8 mouse cellular contexts compared by ENCODE assay signal in genomic region chr4:63493351-63494121, GRCm38 (mm10). TPM values are rescaled to one million over a fixed set of nuclear protein-coding genes. Genes with fewer than 3 reads are reported as not detected.
A peak's percentile ranks its signal among the peaks of the same experiment; 100 is the strongest.
DNase-seq lines count a peak whose midpoint lies in the region; ATAC-seq lines count a peak whose summit lies in the region.

No protein-coding gene starts in this region.

- H3K4me3 ChIP-seq in kidney, embryonic 15.5 days (replicated peaks) = peak overlapping the region; percentile 70
- H3K4me3 ChIP-seq in forebrain, embryonic 14.5 days (ENCODE audit: low read depth, low read length) = peak overlapping the region; percentile 66
- H3K4me3 ChIP-seq in midbrain, embryonic 12.5 days = peak overlapping the region; percentile 75

- H3K27me3 ChIP-seq in kidney, embryonic 15.5 days = peaks cover 20% of the 10 kb centered on the region
- H3K27me3 ChIP-seq in forebrain, embryonic 14.5 days (replicated peaks; ENCODE audit: control insufficient read depth, insufficient read depth, low read length) = peaks cover 10% of the 10 kb centered on the region; the same call in 1 of the 2 replicates
- H3K27me3 ChIP-seq in midbrain, embryonic 12.5 days = peaks cover 12% of the 10 kb centered on the region

- DNase-seq in kidney, adult 11 months = no peak
- peak; percentile 29 for DNase-seq in ZHBTc4 (ENCODE audit: low read depth, low spot score)
- no peak for DNase-seq in forebrain, embryonic 14.5 days (ENCODE audit: low spot score)
- DNase-seq in adrenal gland, adult 8-10 months = no peak
- DNase-seq in adrenal gland, postnatal 36 days = no peak
- no peak for DNase-seq in urinary bladder, postnatal 14 days (ENCODE audit: low spot score)

- peak overlapping the region; percentile 98 for H3K4me2 ChIP-seq in kidney, embryonic 15.5 days
- peak overlapping the region; percentile 90 for H3K4me2 ChIP-seq in forebrain, embryonic 14.5 days (ENCODE audit: low read length)
- H3K4me2 ChIP-seq in midbrain, embryonic 12.5 days (replicated peaks) = peak overlapping the region; percentile 93

- H3K4me1 ChIP-seq in kidney, embryonic 15.5 days = peaks cover 42% of the 10 kb centered on the region
- peaks cover 16% of the 10 kb centered on the region for H3K4me1 ChIP-seq in forebrain, embryonic 14.5 days (ENCODE audit: control insufficient read depth, insufficient read depth, low read length)
- peaks cover 58% of the 10 kb centered on the region for H3K4me1 ChIP-seq in midbrain, embryonic 12.5 days

- H3K27ac ChIP-seq in kidney, embryonic 15.5 days = no peak overlapping the region
- no peak overlapping the region for H3K27ac ChIP-seq in forebrain, embryonic 14.5 days (ENCODE audit: low read depth, low read length)
- peak overlapping the region; percentile 20; the same call in 1 of the 2 replicates for H3K27ac ChIP-seq in midbrain, embryonic 12.5 days (replicated peaks)

- no peak for ATAC-seq in kidney, embryonic 15.5 days (replicated peaks; ENCODE audit: low FRiP score)
- no peak for ATAC-seq in forebrain, embryonic 14.5 days
- no peak for ATAC-seq in midbrain, embryonic 12.5 days (ENCODE audit: low FRiP score, low read depth)

- H3K9ac ChIP-seq in kidney, embryonic 15.5 days = no peak overlapping the region
- no peak overlapping the region for H3K9ac ChIP-seq in forebrain, embryonic 14.5 days (ENCODE audit: low read length)
- peak overlapping the region; percentile 72; the same call in 1 of the 2 replicates for H3K9ac ChIP-seq in midbrain, embryonic 12.5 days (replicated peaks)

- no peaks in the 10 kb centered on the region for H3K36me3 ChIP-seq in kidney, embryonic 15.5 days
- H3K36me3 ChIP-seq in forebrain, embryonic 14.5 days (ENCODE audit: control insufficient read depth, insufficient read depth, low read length) = no peaks in the 10 kb centered on the region
- H3K36me3 ChIP-seq in midbrain, embryonic 12.5 days = no peaks in the 10 kb centered on the region

- 50% methylated on average over 9 of the region's 9 CpGs for WGBS in kidney, embryonic 15.5 days
- WGBS in forebrain, embryonic 14.5 days = 47% methylated on average over 9 of the region's 9 CpGs
- 34% methylated on average over 9 of the region's 9 CpGs for WGBS in midbrain, embryonic 12.5 days

- no peaks in the 10 kb centered on the region for H3K9me3 ChIP-seq in kidney, embryonic 15.5 days (replicated peaks)
- H3K9me3 ChIP-seq in forebrain, embryonic 14.5 days (replicated peaks; ENCODE audit: control insufficient read depth, low read length) = no peaks in the 10 kb centered on the region
- H3K9me3 ChIP-seq in midbrain, embryonic 12.5 days = no peaks in the 10 kb centered on the region

RNA-seq across cellular contexts. Expression of gene Whrn, which starts 2.3 kb away (rescaled TPM):
- polyA plus RNA-seq in kidney, embryonic 15.5 days (2015; fragmentation: Nextera tagmentation; extraction: Ambion mirVana) = 5.1 and 6.1 TPM in 2 replicates
- polyA plus RNA-seq in forebrain, embryonic 14.5 days (2014; fragmentation: Nextera tagmentation; extraction: Ambion mirVana) = 4.1 and 5.0 TPM in 2 replicates
- polyA plus RNA-seq in midbrain, embryonic 12.5 days (2016; fragmentation: Nextera tagmentation; extraction: Ambion mirVana) = 15.4 and 16.9 TPM in 2 replicates
- 10 to 100 TPM; 56.7 to 95.9 (median 78.5) TPM for total RNA-seq in adrenal gland, adult 8-10 months (2022)
- 10 to 100 TPM; 33.5 to 59.9 TPM for total RNA-seq in adrenal gland, postnatal 36 days (2021)

RNA-seq across cellular contexts. Expression of gene Atp6v1g1, which starts 51.0 kb away (rescaled TPM):
- 287 and 307 TPM in 2 replicates for polyA plus RNA-seq in kidney, embryonic 15.5 days (2015; fragmentation: Nextera tagmentation; extraction: Ambion mirVana)
- polyA plus RNA-seq in forebrain, embryonic 14.5 days (2014; fragmentation: Nextera tagmentation; extraction: Ambion mirVana) = 526 and 544 TPM in 2 replicates
- polyA plus RNA-seq in midbrain, embryonic 12.5 days (2016; fragmentation: Nextera tagmentation; extraction: Ambion mirVana) = 358 and 367 TPM in 2 replicates
- 100 to 1,000 TPM; 191 to 202 (median 194) TPM for total RNA-seq in adrenal gland, adult 8-10 months (2022)
- 100 to 1,000 TPM; 186 to 187 TPM for total RNA-seq in adrenal gland, postnatal 36 days (2021)
